In the genomic region with DNA sequence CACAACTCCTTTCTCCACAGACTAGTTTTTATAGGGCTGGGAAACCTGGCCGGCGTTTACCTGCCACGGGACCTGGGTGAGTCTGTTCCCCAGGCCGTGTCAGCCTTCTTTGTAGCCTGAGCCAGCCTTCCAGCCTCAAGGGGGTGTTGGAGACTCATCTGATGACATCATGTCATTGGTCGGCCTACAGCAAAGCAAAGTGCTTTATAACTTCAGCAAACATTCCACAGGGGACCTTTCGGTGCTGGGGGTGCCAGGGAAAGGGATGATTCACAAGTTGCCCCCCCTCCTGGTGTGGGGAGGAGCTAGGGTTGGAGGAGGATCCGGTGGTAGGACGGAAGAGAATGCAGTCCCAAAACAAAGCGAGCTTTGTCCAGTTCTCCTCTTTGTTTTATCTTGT, we compare ENCODE assay signal across 9 mouse cellular contexts. TPM values are rescaled to one million over a fixed set of nuclear protein-coding genes. Genes with fewer than 3 reads are reported as not detected.
DNase-seq lines count a peak whose midpoint lies in the region; ATAC-seq lines count a peak whose summit lies in the region.
"Had no signal": no experiment of that assay in that cellular context is flagged by ENCODE, and none has a peak within 500 bp of the region (broad histone marks: within the 10 kb centered on the region; RNA-seq: fewer than 3 reads in every experiment).

No protein-coding gene starts in this region.

- peaks cover 87% of the 10 kb centered on the region for H3K4me1 ChIP-seq in heart, embryonic 15.5 days (replicated peaks)
- peaks cover 31% of the 10 kb centered on the region for H3K4me1 ChIP-seq in midbrain, embryonic 15.5 days

- H3K9me3 ChIP-seq in heart, embryonic 15.5 days (replicated peaks), result no peaks in the 10 kb centered on the region
- H3K9me3 ChIP-seq in midbrain, embryonic 15.5 days, result no peaks in the 10 kb centered on the region

- peak overlapping the region; percentile 93 for H3K27ac ChIP-seq in heart, embryonic 15.5 days
- no peak overlapping the region for H3K27ac ChIP-seq in midbrain, embryonic 15.5 days

- WGBS in heart, embryonic 15.5 days, result 23% methylated on average over 9 of the region's 9 CpGs
- WGBS in midbrain, embryonic 15.5 days, result 42% methylated on average over 9 of the region's 9 CpGs

- peak; percentile 15; the same call in 1 of the 2 replicates for ATAC-seq in heart, embryonic 15.5 days (replicated peaks; ENCODE audit: insufficient number of reproducible peaks, insufficient read depth, low FRiP score, low read depth)
- no peak for ATAC-seq in midbrain, embryonic 15.5 days (replicated peaks)
- no peak for ATAC-seq in activated CD4-positive, CD25-positive, alpha-beta regulatory T cell, adult 4 months

- peak overlapping the region; percentile 84 for H3K9ac ChIP-seq in heart, embryonic 15.5 days
- no peak overlapping the region for H3K9ac ChIP-seq in midbrain, embryonic 15.5 days

- H3K36me3 ChIP-seq in heart, embryonic 15.5 days, result peaks cover 16% of the 10 kb centered on the region
- no peaks in the 10 kb centered on the region for H3K36me3 ChIP-seq in midbrain, embryonic 15.5 days (replicated peaks)

- no peaks in the 10 kb centered on the region for H3K27me3 ChIP-seq in heart, embryonic 15.5 days
- peaks cover 33% of the 10 kb centered on the region for H3K27me3 ChIP-seq in midbrain, embryonic 15.5 days (replicated peaks)

- peak; percentile 42 for DNase-seq in embryo, embryonic 10.5 days (ENCODE audit: low spot score)
- no peak for DNase-seq in embryo, embryonic 11 days
- peak; percentile 87 for DNase-seq in adrenal gland, postnatal 10 days
- DNase-seq in kidney, postnatal 10 days, result peak; percentile 82
- DNase-seq in spleen, adult 12 weeks (ENCODE audit: low spot score), result no peak

- peak overlapping the region; percentile 78 for H3K4me3 ChIP-seq in heart, embryonic 15.5 days
- no peak overlapping the region for H3K4me3 ChIP-seq in midbrain, embryonic 15.5 days
- H3K4me3 ChIP-seq: erythroblast, embryonic 14.5 days had no signal

- peak overlapping the region; percentile 91 for H3K4me2 ChIP-seq in heart, embryonic 15.5 days
- H3K4me2 ChIP-seq in midbrain, embryonic 15.5 days, result peak overlapping the region; percentile 16

RNA-seq across cellular contexts. Expression of a gene that starts 2.4 kb away (rescaled TPM):
- 10 to 100 TPM; 40.9 to 48.6 TPM for total RNA-seq in adrenal gland, postnatal 10 days (2021)
- polyA plus RNA-seq in heart, embryonic 15.5 days (2015; fragmentation: Nextera tagmentation; extraction: Ambion mirVana), result 32.0 and 40.4 TPM in 2 replicates
- 13.1 and 15.7 TPM in 2 replicates for polyA plus RNA-seq in midbrain, embryonic 15.5 days (2015; fragmentation: Nextera tagmentation; extraction: Ambion mirVana)
- not detected for polyA plus RNA-seq in activated CD4-positive, CD25-positive, alpha-beta regulatory T cell, adult 4 months (2017; shearing (Covaris generic))

RNA-seq across cellular contexts. Expression of a gene that starts 10.5 kb away (rescaled TPM):
- 1 to 10 TPM; 1.8 to 5.1 TPM for total RNA-seq in adrenal gland, postnatal 10 days (2021)
- 0.43 and 0.45 TPM in 2 replicates for polyA plus RNA-seq in heart, embryonic 15.5 days (2015; fragmentation: Nextera tagmentation; extraction: Ambion mirVana)
- polyA plus RNA-seq in midbrain, embryonic 15.5 days (2015; fragmentation: Nextera tagmentation; extraction: Ambion mirVana), result 0.31 TPM in 1 of 2 replicates, not detected in the other
- polyA plus RNA-seq in activated CD4-positive, CD25-positive, alpha-beta regulatory T cell, adult 4 months (2017; shearing (Covaris generic)), result not detected
- polyA plus RNA-seq: erythroblast, embryonic 14.5 days had no signal

RNA-seq across cellular contexts. Expression of a gene that starts 32.2 kb away (rescaled TPM):
- total RNA-seq in adrenal gland, postnatal 10 days (2021), result 10 to 100 TPM; 48.8 to 50.6 TPM
- polyA plus RNA-seq in heart, embryonic 15.5 days (2015; fragmentation: Nextera tagmentation; extraction: Ambion mirVana), result 39.7 and 48.4 TPM in 2 replicates
- 50.7 and 50.8 TPM in 2 replicates for polyA plus RNA-seq in midbrain, embryonic 15.5 days (2015; fragmentation: Nextera tagmentation; extraction: Ambion mirVana)
- polyA plus RNA-seq in activated CD4-positive, CD25-positive, alpha-beta regulatory T cell, adult 4 months (2017; shearing (Covaris generic)), result 10 to 100 TPM; 13.8 to 18.1 TPM

RNA-seq across cellular contexts. Expression of a gene that starts 41.9 kb away (rescaled TPM):
- total RNA-seq in adrenal gland, postnatal 10 days (2021), result 10 to 100 TPM; 12.0 to 12.4 TPM
- 5.7 and 7.6 TPM in 2 replicates for polyA plus RNA-seq in heart, embryonic 15.5 days (2015; fragmentation: Nextera tagmentation; extraction: Ambion mirVana)
- polyA plus RNA-seq in midbrain, embryonic 15.5 days (2015; fragmentation: Nextera tagmentation; extraction: Ambion mirVana), result 2.1 and 2.3 TPM in 2 replicates
- polyA plus RNA-seq in activated CD4-positive, CD25-positive, alpha-beta regulatory T cell, adult 4 months (2017; shearing (Covaris generic)), result not detected

RNA-seq across cellular contexts. Expression of a gene that starts 54.7 kb away (rescaled TPM):
- total RNA-seq in adrenal gland, postnatal 10 days (2021), result not detected
- 0.53 TPM in 1 of 2 replicates, not detected in the other for polyA plus RNA-seq in heart, embryonic 15.5 days (2015; fragmentation: Nextera tagmentation; extraction: Ambion mirVana)
- not detected in 2 replicates for polyA plus RNA-seq in midbrain, embryonic 15.5 days (2015; fragmentation: Nextera tagmentation; extraction: Ambion mirVana)
- polyA plus RNA-seq in activated CD4-positive, CD25-positive, alpha-beta regulatory T cell, adult 4 months (2017; shearing (Covaris generic)), result not detected

Comparison
In these comparisons a context has a peak if more than half of its experiments do, and no peak if none do; other contexts are left out.
1. DNase-seq: peak in embryo, embryonic 10.5 days (single experiment), adrenal gland, postnatal 10 days (single experiment) and kidney, postnatal 10 days (single experiment); none in embryo, embryonic 11 days (single experiment) and spleen, adult 12 weeks (single experiment).
2. RNA of a gene that starts 2.4 kb away (polyA plus RNA-seq): 32.0 to 40.4 TPM in heart, embryonic 15.5 days and 13.1 to 15.7 TPM in midbrain, embryonic 15.5 days; not detected in activated CD4-positive, CD25-positive, alpha-beta regulatory T cell, adult 4 months; every median in the first group is over 10 times any median in the second.